Mouse (Mus musculus) kidney, embryonic 15.5 days (tissue): Measurements from ENCODE around the gene Ly75. TPM values are rescaled to one million over a fixed set of nuclear protein-coding genes. Genes with fewer than 3 reads are reported as not detected.
A peak's percentile ranks its signal among the peaks of the same experiment; 100 is the strongest.

ENCODE experiments used
- ATAC-seq: fragments of 200-750 bp; cut with Nextera tagmentation; replicated peaks from 2 replicates; pipeline ENCODE4 v1.8.0; 2017; ENCODE audit warnings: moderate TSS enrichment; ENCODE audit not compliant: low FRiP score
- H3K27ac ChIP-seq: fragments of 300-500 bp; sonication (generic); 2 replicates; pipeline ENCODE4 v1.5.1; 2015; ENCODE audit warnings: mild to moderate bottlenecking, inconsistent platforms
- H3K27me3 ChIP-seq: fragments of 300-500 bp; sonication (generic); 2 replicates; pipeline ENCODE4 v1.6.1; 2015; ENCODE audit warnings: inconsistent platforms
- H3K36me3 ChIP-seq: fragments of 300-500 bp; sonication (generic); 2 replicates; pipeline ENCODE4 v1.6.1; 2015; ENCODE audit warnings: inconsistent platforms
- H3K4me1 ChIP-seq: fragments of 300-500 bp; sonication (generic); 2 replicates; pipeline ENCODE4 v1.6.1; 2015; ENCODE audit warnings: inconsistent platforms
- H3K4me2 ChIP-seq: fragments of 300-500 bp; sonication (generic); 2 replicates; pipeline ENCODE4 v1.6.1; 2015; ENCODE audit warnings: moderate library complexity, mild to moderate bottlenecking, inconsistent platforms
- H3K4me3 ChIP-seq: fragments of 300-500 bp; sonication (generic); replicated peaks from 2 replicates; pipeline ENCODE4 v1.5.1; 2015; ENCODE audit warnings: mild to moderate bottlenecking, inconsistent platforms
- H3K9ac ChIP-seq: fragments of 300-500 bp; sonication (generic); 2 replicates; pipeline ENCODE4 v1.6.1; 2015; ENCODE audit warnings: mild to moderate bottlenecking, inconsistent platforms
- H3K9me3 ChIP-seq: fragments of 300-500 bp; sonication (generic); replicated peaks from 2 replicates; pipeline ENCODE4 v1.6.1; 2016; ENCODE audit warnings: inconsistent platforms
- WGBS: fragments of 180-500 bp; shearing (Covaris S2); methylation state at CpG from one replicate; pipeline ENCODE4 v1.1.7; 2015; ENCODE audit warnings: mixed read lengths; 5-methylcytosine and 5-hydroxymethylcytosine counted together
- polyA plus RNA-seq: library from polyadenylated mRNA; unstranded; fragments of >200 nt; fragmentation: Nextera tagmentation; extraction: Ambion mirVana; gene quantifications from 2 replicates; pipeline ENCODE4 v1.2.1, GENCODE M21; 2015

Ly75 gene
- polyA plus RNA-seq, 1 experiment from 2014 or later: 3.5 TPM

DNA sequence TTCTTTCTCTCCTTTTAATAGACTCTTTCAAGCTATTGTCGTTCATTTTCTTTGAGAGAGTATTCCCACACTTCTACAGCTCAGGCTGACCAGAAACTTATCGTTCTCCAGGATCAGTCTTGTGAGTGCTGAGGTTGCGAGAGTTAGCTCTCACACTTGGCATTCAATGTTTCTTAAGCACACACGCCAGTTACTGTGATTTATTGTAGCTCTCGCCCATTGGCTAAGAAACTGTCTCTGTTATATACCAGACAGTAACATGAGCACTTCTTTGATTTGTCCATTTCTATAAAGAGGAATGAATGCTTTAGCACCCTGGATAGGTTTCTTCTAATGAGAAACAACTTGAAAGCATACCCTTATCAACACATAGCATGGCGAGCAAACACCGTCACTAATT is 15.2 kb downstream of the Ly75 start:
- H3K27ac ChIP-seq: no peak overlapping the region
- H3K4me2 ChIP-seq: no peak overlapping the region
- no peaks in the 10 kb centered on the region for H3K9me3 ChIP-seq
- H3K9ac ChIP-seq: no peak overlapping the region
- no peaks in the 10 kb centered on the region for H3K27me3 ChIP-seq
- H3K4me3 ChIP-seq: no peak overlapping the region
- no peak for ATAC-seq
- WGBS: 80% methylated on average over 7 of the region's 7 CpGs
- H3K4me1 ChIP-seq: no peaks in the 10 kb centered on the region
- no peaks in the 10 kb centered on the region for H3K36me3 ChIP-seq

DNA sequence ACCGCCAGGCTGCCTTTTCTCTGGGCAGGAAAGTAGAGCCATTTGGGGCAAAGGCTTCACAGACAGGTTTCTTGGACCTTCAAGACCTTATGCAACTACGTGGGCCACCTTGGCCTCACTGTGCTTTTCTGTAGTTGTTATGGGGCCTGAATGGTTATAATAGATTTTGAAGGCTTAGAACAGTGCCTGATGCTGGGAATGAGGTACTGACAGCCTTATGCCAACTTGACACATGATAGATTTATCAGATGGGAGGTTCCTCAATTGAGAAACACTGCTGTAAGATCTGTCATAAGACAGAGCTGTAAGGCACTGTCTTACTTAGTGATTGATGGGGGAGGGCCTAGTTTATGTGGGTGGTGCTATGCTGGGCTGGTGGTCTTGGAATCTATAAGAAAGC is 15.9 kb downstream of the Ly75 start:
- Histone ChIP-seq H3K36me3 (no peaks in the 10 kb centered on the region), H3K4me2 (no peak overlapping the region), H3K9ac (no peak overlapping the region), H3K27ac (no peak overlapping the region), H3K4me3 (no peak overlapping the region), H3K9me3 (no peaks in the 10 kb centered on the region), H3K4me1 (no peaks in the 10 kb centered on the region), H3K27me3 (no peaks in the 10 kb centered on the region)
- ATAC-seq: no peak
- WGBS: 93% methylated on average over 2 of the region's 2 CpGs

DNA sequence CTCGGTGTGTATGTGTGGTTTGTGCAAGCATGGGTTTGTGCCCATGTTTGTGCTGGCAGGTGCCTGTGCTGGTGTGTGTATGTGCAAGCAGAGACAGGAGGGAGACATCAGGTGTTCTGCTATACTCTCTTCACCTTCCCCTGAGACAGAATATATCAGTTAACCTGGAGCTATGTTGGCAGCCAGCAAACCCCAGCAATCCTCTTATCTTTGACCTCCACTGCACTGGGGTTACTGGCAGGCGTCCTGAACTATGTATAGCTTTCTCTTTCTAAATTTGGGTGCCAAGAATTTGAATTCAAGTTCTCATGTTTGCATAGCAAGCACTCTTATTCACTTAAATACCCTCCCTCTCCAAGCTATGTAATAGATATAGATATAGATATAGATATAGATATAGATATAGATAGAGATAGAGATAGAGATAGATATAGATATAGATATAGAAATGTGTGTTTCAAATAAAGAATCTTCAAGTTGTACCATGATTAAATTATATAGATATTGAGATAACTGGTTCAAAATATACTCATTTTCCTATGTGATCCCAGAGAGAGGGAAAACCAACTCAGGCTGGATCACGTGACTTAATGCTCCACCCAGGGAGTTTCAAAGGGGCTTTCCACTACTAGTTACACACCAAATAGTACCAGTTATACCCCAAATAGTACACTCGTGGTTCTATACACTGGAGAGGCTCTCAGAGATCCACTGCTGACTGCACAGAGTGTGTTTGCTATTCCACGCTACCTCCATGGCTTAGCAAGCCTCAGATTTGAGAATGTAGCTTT is 17.1 kb downstream of the Ly75 start:
- H3K4me2 ChIP-seq: no peak overlapping the region
- 81% methylated on average over 5 of the region's 5 CpGs for WGBS
- ATAC-seq: no peak
- no peak overlapping the region for H3K27ac ChIP-seq
- no peaks in the 10 kb centered on the region for H3K9me3 ChIP-seq
- H3K9ac ChIP-seq: no peak overlapping the region
- H3K27me3 ChIP-seq: no peaks in the 10 kb centered on the region
- no peaks in the 10 kb centered on the region for H3K4me1 ChIP-seq
- H3K4me3 ChIP-seq: no peak overlapping the region
- no peaks in the 10 kb centered on the region for H3K36me3 ChIP-seq

DNA sequence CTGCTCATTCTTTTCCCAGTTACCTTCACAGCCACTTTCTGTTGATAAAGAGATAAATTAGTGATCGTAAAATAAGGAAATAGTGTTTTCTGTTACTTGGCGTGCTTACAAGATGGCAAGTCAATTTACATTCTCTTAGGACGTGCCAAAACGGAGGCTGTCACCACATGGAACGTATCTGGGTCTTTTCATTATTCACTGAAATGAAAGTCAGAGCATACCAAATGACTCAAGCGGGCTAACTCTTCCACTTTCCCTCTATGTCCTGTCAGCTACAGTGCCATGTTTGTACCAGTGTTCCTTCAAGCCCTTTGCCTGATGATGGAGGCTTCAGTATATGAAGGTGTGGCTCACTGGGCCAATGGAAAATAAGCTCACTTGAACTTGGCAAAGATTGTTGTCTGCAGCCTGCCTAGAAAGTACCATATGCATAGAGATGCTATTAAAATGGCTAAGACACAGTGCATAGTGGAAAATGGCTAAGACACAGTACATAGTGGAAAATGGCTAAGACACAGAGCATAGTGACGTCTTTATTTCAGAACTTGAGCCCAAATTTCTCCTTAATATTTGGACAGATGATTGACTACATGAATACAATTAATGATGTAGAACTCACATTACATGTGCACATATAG is 17.8 kb downstream of the Ly75 start:
- Histone ChIP-seq H3K4me2 (no peak overlapping the region), H3K36me3 (no peaks in the 10 kb centered on the region), H3K9ac (no peak overlapping the region), H3K9me3 (no peaks in the 10 kb centered on the region), H3K4me3 (no peak overlapping the region), H3K27ac (no peak overlapping the region), H3K4me1 (no peaks in the 10 kb centered on the region), H3K27me3 (no peaks in the 10 kb centered on the region)
- ATAC-seq: no peak
- WGBS: 68% methylated on average over 7 of the region's 7 CpGs

DNA sequence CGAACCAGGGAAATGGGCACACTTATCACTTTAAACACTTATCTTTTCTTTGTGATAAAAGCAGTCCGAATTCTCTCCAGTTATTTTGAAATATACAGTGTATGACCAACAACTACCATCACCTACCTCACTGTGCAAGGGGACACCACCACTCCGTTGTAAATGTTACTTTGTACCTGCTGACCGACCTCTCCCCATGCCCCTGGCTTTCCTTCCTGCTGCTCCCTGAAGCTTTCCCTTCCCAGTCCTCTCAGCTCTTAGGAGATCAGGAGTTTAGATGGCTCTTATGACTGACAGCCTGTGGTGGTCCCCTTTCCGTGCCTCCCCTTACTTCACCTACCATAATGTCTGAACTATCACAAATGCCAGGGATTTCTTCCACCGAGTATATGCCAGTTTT is 21.0 kb downstream of the Ly75 start:
- Histone ChIP-seq H3K4me2 (no peak overlapping the region), H3K4me3 (no peak overlapping the region), H3K9ac (no peak overlapping the region), H3K36me3 (no peaks in the 10 kb centered on the region), H3K4me1 (no peaks in the 10 kb centered on the region), H3K27ac (no peak overlapping the region), H3K27me3 (no peaks in the 10 kb centered on the region), H3K9me3 (no peaks in the 10 kb centered on the region)
- WGBS: 88% methylated on average over 6 of the region's 6 CpGs
- ATAC-seq: no peak

DNA sequence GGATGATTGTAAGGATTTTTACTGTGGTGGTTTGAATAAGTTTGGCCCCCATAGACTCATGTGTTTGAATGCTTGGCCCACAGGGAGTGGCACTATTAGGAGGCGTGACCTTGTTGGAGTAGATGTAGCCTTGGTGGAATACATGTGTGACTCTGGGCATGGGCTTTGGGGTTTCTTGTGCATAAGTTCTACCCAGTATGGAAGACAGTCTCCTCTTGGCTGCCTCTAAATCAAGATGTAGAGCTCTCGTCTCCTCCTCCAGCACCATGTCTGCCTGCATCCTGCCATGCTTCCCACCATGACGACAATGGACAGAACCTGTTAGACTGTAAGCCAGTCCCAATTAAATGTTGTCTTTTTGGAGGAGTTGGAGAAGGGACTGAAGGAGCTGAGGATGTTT is 23.3 kb downstream of the Ly75 start:
- H3K4me3 ChIP-seq: no peak overlapping the region
- no peak overlapping the region for H3K4me2 ChIP-seq
- H3K9ac ChIP-seq: no peak overlapping the region
- 95% methylated on average over 3 of the region's 3 CpGs for WGBS
- H3K27ac ChIP-seq: no peak overlapping the region
- H3K9me3 ChIP-seq: no peaks in the 10 kb centered on the region
- H3K27me3 ChIP-seq: no peaks in the 10 kb centered on the region
- H3K4me1 ChIP-seq: no peaks in the 10 kb centered on the region; the same call in 1 of the 2 replicates
- ATAC-seq: no peak
- H3K36me3 ChIP-seq: no peaks in the 10 kb centered on the region

DNA sequence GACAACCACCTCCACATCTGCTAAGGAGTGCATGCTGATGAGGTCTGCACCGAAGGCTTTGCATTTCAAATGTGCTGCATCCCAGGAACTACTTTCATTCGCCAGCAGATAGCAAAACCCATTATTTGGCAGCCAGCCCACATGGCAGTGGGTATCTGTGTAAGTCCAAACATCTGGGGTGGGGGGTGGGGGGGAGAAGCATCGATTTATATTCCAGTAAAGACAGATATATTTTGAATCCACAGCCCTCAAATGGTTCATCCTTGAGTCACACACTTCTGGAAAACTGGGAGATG is 27.8 kb downstream of the Ly75 start:
- WGBS: 32% methylated on average over 3 of the region's 3 CpGs
- ATAC-seq: no peak
- Histone ChIP-seq H3K27ac (no peak overlapping the region), H3K4me3 (no peak overlapping the region), H3K4me1 (no peaks in the 10 kb centered on the region; the same call in 1 of the 2 replicates), H3K36me3 (no peaks in the 10 kb centered on the region), H3K27me3 (no peaks in the 10 kb centered on the region), H3K9me3 (no peaks in the 10 kb centered on the region), H3K4me2 (peak overlapping the region; percentile 34; the same call in 1 of the 2 replicates), H3K9ac (no peak overlapping the region)

DNA sequence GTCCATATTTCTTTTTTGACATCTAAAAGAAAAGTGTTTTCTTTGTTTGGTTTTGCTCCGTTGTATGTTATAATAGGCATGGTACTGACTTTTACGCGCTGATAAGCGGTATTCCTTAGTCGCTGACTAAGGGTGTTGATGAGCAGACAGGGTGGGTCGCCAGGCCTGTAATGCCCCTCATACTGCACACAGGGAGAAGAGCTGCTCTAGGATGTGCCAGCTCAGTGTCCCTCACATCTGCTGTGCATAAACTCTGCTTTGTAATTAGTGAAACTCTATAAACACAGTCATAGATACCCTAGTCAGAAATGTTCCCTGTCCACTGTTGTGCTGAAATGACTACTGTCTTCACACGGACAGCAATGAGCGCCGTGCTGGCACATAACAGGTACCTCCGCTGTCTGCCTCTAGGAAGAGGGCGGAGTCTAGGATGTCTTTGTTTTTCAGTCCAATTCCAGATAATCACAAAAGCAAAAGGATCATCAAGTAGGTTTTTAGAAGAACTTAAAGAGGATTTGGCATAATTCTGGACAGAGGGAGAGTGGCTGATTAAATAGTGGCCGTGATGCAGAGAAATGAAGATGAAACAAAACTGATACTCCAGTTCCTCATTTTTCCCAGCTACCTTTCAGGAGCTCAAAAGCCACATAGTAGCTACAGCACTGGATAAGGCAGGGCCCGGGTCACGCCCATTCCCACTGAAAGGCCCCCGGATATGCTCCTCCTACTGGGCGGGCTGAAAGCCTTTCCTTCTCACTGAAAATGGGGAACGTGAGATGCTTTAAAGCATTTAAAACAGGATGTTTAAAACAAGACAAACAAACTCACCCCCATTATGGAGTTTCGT is 28.3 kb downstream of the Ly75 start:
- ATAC-seq: peak; percentile 43; the same call in 1 of the 2 replicates
- Histone ChIP-seq H3K36me3 (0 out of 2 replicates have a peak, but pooled peaks cover under 1% of the 10 kb centered on the region), H3K4me2 (peak overlapping the region; percentile 34; the same call in 1 of the 2 replicates), H3K4me3 (no peak overlapping the region), H3K27me3 (no peaks in the 10 kb centered on the region), H3K27ac (no peak overlapping the region), H3K9me3 (no peaks in the 10 kb centered on the region), H3K9ac (no peak overlapping the region), H3K4me1 (no peaks in the 10 kb centered on the region; the same call in 1 of the 2 replicates)
- WGBS: 52% methylated on average over 18 of the region's 18 CpGs

DNA sequence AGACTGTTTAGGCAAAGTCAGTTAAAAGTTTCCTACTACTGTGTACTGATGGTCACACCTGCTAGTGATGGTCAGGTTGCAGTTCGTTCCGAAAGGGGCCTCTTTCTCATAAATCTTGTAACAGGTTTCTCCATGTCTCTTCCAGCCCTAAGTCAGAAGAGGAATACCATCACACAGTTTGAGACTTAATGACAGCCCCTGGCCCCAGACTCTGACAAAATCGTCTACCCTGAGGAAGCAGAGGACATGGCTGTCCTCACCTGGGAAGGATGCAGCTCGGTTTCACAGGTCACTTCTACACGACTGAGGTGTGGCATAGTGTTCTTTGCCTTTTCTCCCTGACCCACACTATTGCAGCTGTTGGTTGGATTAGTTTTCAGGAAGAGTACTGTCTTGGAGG is 30.8 kb downstream of the Ly75 start:
- Histone ChIP-seq H3K27ac (no peak overlapping the region), H3K9me3 (no peaks in the 10 kb centered on the region), H3K27me3 (no peaks in the 10 kb centered on the region), H3K4me1 (no peaks in the 10 kb centered on the region; the same call in 1 of the 2 replicates), H3K4me2 (no peak overlapping the region), H3K36me3 (0 out of 2 replicates have a peak, but pooled peaks cover 5% of the 10 kb centered on the region), H3K9ac (no peak overlapping the region), H3K4me3 (no peak overlapping the region)
- 63% methylated on average over 5 of the region's 5 CpGs for WGBS
- no peak for ATAC-seq

DNA sequence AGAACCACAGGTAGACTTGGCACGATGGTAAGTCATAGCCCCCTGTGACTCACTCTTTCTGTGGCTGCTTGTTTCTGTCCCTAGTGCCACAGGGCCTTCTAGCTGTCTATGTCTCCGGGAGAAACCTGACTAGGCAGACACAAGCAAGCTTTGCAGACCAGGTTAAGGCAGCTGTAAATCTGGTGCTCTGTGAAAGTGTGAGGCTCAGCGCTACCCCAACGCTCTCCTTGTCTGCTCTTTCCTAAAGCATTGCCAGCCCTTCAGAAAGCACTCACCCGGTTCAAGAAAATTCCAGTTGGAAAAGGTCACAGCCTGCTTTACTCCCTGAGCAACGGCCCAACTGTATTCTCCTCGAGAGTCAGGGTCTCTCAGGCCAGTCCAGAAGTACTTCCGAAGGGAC is 31.3 kb downstream of the Ly75 start:
- no peak overlapping the region for H3K4me3 ChIP-seq
- H3K9me3 ChIP-seq: no peaks in the 10 kb centered on the region
- no peak overlapping the region for H3K27ac ChIP-seq
- no peaks in the 10 kb centered on the region for H3K27me3 ChIP-seq
- 40% methylated on average over 8 of the region's 8 CpGs for WGBS
- H3K36me3 ChIP-seq: 0 out of 2 replicates have a peak, but pooled peaks cover 5% of the 10 kb centered on the region
- ATAC-seq: peak; percentile 58; the same call in 1 of the 2 replicates
- no peak overlapping the region for H3K9ac ChIP-seq
- no peaks in the 10 kb centered on the region; the same call in 1 of the 2 replicates for H3K4me1 ChIP-seq
- no peak overlapping the region for H3K4me2 ChIP-seq

DNA sequence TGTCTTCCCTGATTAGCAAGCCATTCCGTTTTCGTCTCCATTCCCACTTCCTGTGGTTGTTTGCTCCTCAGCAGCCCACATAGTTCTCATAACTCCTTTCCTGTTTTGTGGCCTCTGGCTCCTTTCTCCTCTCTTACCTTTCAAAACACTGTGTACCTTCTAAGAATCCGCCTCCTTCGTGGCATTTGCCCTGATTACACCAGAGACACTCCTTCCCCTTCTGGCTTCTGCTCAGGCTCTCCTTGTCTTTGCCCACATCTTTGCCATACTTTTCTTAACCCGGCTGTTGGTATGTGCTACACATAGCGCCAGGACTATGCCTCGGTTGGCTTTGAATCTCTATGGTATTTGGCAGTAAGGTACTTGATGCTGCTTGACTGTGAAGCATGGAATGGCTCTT is 35.2 kb downstream of the Ly75 start:
- no peak overlapping the region for H3K9ac ChIP-seq
- WGBS: 85% methylated on average over 7 of the region's 7 CpGs
- H3K4me2 ChIP-seq: no peak overlapping the region
- no peaks in the 10 kb centered on the region for H3K9me3 ChIP-seq
- no peak overlapping the region for H3K4me3 ChIP-seq
- no peak overlapping the region for H3K27ac ChIP-seq
- H3K4me1 ChIP-seq: no peaks in the 10 kb centered on the region
- ATAC-seq: no peak
- no peaks in the 10 kb centered on the region for H3K27me3 ChIP-seq
- H3K36me3 ChIP-seq: 0 out of 2 replicates have a peak, but pooled peaks cover 5% of the 10 kb centered on the region

DNA sequence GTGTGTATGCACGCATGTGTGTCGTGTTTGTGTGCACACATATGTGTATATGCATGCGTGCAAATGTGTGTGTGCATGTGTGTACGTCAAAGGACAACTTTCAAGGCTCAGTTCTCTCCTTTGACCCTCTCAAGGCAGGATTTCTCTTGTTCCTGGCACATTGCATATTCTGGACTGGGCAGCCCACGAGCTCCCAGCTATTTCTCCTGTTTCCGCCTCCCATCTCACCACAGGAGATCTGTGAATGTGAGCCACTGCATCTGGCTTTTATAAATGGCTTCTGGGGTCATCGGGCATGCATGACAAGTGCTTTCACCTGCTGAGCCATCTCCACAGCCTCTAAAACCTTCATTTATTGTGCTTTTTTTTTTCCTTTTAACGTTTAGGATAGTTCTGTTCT is 36.6 kb downstream of the Ly75 start:
- H3K4me2 ChIP-seq: no peak overlapping the region
- H3K27ac ChIP-seq: no peak overlapping the region
- no peaks in the 10 kb centered on the region for H3K27me3 ChIP-seq
- H3K9ac ChIP-seq: no peak overlapping the region
- no peaks in the 10 kb centered on the region; the same call in 1 of the 2 replicates for H3K4me1 ChIP-seq
- WGBS: 77% methylated on average over 8 of the region's 8 CpGs
- H3K4me3 ChIP-seq: no peak overlapping the region
- H3K9me3 ChIP-seq: no peaks in the 10 kb centered on the region
- H3K36me3 ChIP-seq: 0 out of 2 replicates have a peak, but pooled peaks cover 5% of the 10 kb centered on the region
- no peak for ATAC-seq
